Mouse (Mus musculus) heart, embryonic 15.5 days (tissue): ENCODE results near the gene Nlrp6. TPM values are rescaled to one million over a fixed set of nuclear protein-coding genes. Genes with fewer than 3 reads are reported as not detected.
A peak's percentile ranks its signal among the peaks of the same experiment; 100 is the strongest.

Experiments used
- ATAC-seq: fragments of 200-750 bp; cut with Nextera tagmentation; replicated peaks from 2 replicates; pipeline ENCODE4 v1.8.0; 2017; ENCODE audit warnings: low read depth, moderate TSS enrichment; ENCODE audit not compliant: insufficient number of reproducible peaks, insufficient read depth, low FRiP score
- H3K27ac ChIP-seq: fragments of 300-500 bp; sonication (generic); 2 replicates; pipeline ENCODE4 v1.5.1; 2015; ENCODE audit warnings: mild to moderate bottlenecking, inconsistent platforms
- H3K27me3 ChIP-seq: fragments of 300-500 bp; sonication (generic); 2 replicates; pipeline ENCODE4 v1.6.1; 2015; ENCODE audit warnings: inconsistent platforms
- H3K36me3 ChIP-seq: fragments of 300-500 bp; sonication (generic); 2 replicates; pipeline ENCODE4 v1.6.1; 2015; ENCODE audit warnings: mild to moderate bottlenecking, inconsistent platforms
- H3K4me1 ChIP-seq: fragments of 300-500 bp; sonication (generic); replicated peaks from 2 replicates; pipeline ENCODE4 v1.6.1; 2015; ENCODE audit warnings: inconsistent platforms
- H3K4me2 ChIP-seq: fragments of 300-500 bp; sonication (generic); 2 replicates; pipeline ENCODE4 v1.6.1; 2015; ENCODE audit warnings: inconsistent platforms, mild to moderate bottlenecking, moderate library complexity
- H3K4me3 ChIP-seq: fragments of 300-500 bp; sonication (generic); 2 replicates; pipeline ENCODE4 v1.5.1; 2015; ENCODE audit warnings: mild to moderate bottlenecking, inconsistent platforms
- H3K9ac ChIP-seq: fragments of 300-500 bp; sonication (generic); 2 replicates; pipeline ENCODE4 v1.6.1; 2015; ENCODE audit warnings: mild to moderate bottlenecking, inconsistent platforms
- H3K9me3 ChIP-seq: fragments of 300-500 bp; sonication (generic); replicated peaks from 2 replicates; pipeline ENCODE4 v1.6.1; 2016; ENCODE audit warnings: inconsistent platforms
- WGBS: fragments of 180-500 bp; shearing (Covaris S2); methylation state at CpG from one replicate; pipeline ENCODE4 v1.1.7; 2015; ENCODE audit warnings: mixed read lengths; 5-methylcytosine and 5-hydroxymethylcytosine counted together
- polyA plus RNA-seq: library from polyadenylated mRNA; unstranded; fragments of >200 nt; fragmentation: Nextera tagmentation; extraction: Ambion mirVana; gene quantifications from 2 replicates; pipeline ENCODE4 v1.2.1, GENCODE M21; 2015

The Nlrp6 gene
- polyA plus RNA-seq, 1 experiment from 2014 or later: 0.24 TPM

DNA sequence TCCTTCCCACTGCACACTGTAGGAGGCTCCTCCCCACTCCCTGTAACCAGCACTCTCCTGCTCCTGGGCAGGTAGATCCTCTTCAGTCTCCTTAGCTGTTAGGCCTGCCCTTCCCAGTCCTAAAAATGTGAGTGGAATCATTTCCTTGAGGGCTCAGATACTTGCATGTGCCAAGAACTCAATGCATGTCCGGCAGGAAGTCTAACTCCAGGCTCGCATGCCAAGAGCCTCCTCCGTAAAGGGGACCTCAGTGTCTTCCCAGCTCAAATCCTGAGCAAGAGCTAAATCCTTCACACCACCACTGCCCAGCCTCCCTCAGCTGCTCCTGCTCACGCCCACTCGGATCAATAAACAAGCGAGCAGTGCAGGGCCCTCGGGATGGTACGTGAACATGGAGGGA, 30.3 kb downstream of the Nlrp6 start:
- Histone ChIP-seq H3K36me3 (peaks cover 6% of the 10 kb centered on the region; the same call in 1 of the 2 replicates), H3K27me3 (no peaks in the 10 kb centered on the region), H3K9me3 (no peaks in the 10 kb centered on the region), H3K27ac (peak overlapping the region; percentile 71), H3K4me2 (peak overlapping the region; percentile 26; the same call in 1 of the 2 replicates), H3K4me1 (peaks cover 71% of the 10 kb centered on the region), H3K9ac (no peak overlapping the region), H3K4me3 (no peak overlapping the region)
- 47% methylated on average over 8 of the region's 8 CpGs for WGBS
- ATAC-seq: no peak

DNA sequence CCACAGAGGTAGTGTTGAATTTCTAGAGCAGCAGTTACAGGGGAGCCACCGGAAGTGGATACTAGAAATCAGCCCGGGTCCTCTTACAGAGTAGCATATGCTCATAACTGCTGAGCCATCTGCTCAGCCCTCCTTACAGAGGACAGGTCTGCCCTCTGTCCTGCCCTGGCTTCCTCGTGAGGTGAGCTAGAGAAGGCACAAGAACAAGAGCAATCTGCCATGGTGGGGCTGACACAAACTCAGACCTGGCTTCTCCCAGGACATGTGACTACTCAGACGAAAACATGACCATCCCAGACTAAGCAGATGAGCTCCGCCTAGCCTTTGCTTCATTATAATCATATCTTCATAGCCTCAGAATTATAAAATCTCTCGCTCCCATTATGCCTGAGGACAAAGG, 31.1 kb downstream of the Nlrp6 start:
- H3K9ac ChIP-seq: no peak overlapping the region
- WGBS: 63% methylated on average over 6 of the region's 6 CpGs
- no peaks in the 10 kb centered on the region for H3K9me3 ChIP-seq
- H3K4me3 ChIP-seq: no peak overlapping the region
- no peak for ATAC-seq
- H3K36me3 ChIP-seq: no peaks in the 10 kb centered on the region; the same call in 1 of the 2 replicates
- H3K27ac ChIP-seq: peak overlapping the region; percentile 71; the same call in 1 of the 2 replicates
- peaks cover 72% of the 10 kb centered on the region for H3K4me1 ChIP-seq
- H3K27me3 ChIP-seq: no peaks in the 10 kb centered on the region
- H3K4me2 ChIP-seq: no peak overlapping the region

DNA sequence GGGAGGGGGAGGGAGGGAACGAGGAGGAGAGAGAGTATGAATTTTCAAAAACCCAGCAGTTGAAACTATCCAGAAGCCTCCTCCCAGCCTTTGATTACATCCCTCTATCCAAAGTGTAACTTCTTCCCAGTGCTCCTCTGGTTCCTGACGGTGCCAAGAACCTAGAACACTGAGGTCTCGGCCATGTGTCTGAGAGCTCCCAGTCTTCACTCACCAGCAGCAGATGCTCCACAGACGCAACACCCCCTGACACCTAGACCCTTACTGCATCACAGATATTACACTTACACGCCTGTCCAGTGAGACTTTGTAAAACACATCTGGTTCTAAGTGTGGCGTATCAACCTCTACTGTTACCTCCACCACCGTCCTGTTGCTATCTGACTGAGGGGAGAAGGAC, 31.7 kb downstream of the Nlrp6 start:
- no peaks in the 10 kb centered on the region; the same call in 1 of the 2 replicates for H3K36me3 ChIP-seq
- H3K4me1 ChIP-seq: peaks cover 68% of the 10 kb centered on the region
- no peaks in the 10 kb centered on the region for H3K9me3 ChIP-seq
- no peak overlapping the region for H3K27ac ChIP-seq
- 0 out of 2 replicates have a peak overlapping the region, but pooled peaks have one; percentile 66 for H3K4me2 ChIP-seq
- ATAC-seq: no peak
- no peaks in the 10 kb centered on the region for H3K27me3 ChIP-seq
- no peak overlapping the region for H3K4me3 ChIP-seq
- 58% methylated on average over 7 of the region's 7 CpGs for WGBS
- H3K9ac ChIP-seq: no peak overlapping the region

DNA sequence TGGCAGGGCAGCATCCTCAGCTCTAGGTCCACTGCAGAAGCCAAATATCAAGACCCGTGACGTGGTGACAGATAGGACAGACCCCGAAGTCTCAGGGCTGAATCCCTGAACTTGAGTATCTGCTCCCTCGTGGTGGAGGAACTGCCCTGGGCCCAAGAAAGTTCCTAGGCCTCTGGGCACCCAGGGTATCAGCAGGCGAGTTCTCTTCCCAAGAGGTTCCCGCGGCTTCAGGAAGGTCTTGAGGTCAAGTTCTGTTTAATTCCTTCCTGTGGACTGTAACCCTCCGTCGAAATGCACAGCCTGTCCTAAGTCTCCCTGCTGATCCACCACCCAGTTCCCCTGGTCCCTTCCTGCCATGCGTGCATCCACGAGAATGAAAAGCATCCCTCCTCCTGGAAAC, 32.4 kb downstream of the Nlrp6 start:
- no peak overlapping the region for H3K9ac ChIP-seq
- peak overlapping the region; percentile 8; the same call in 1 of the 2 replicates for H3K4me3 ChIP-seq
- H3K4me2 ChIP-seq: peak overlapping the region; percentile 66
- no peak overlapping the region for H3K27ac ChIP-seq
- no peaks in the 10 kb centered on the region for H3K9me3 ChIP-seq
- H3K27me3 ChIP-seq: peaks cover 3% of the 10 kb centered on the region
- peaks cover 61% of the 10 kb centered on the region for H3K4me1 ChIP-seq
- no peaks in the 10 kb centered on the region; the same call in 1 of the 2 replicates for H3K36me3 ChIP-seq
- WGBS: 71% methylated on average over 11 of the region's 11 CpGs
- ATAC-seq: no peak

DNA sequence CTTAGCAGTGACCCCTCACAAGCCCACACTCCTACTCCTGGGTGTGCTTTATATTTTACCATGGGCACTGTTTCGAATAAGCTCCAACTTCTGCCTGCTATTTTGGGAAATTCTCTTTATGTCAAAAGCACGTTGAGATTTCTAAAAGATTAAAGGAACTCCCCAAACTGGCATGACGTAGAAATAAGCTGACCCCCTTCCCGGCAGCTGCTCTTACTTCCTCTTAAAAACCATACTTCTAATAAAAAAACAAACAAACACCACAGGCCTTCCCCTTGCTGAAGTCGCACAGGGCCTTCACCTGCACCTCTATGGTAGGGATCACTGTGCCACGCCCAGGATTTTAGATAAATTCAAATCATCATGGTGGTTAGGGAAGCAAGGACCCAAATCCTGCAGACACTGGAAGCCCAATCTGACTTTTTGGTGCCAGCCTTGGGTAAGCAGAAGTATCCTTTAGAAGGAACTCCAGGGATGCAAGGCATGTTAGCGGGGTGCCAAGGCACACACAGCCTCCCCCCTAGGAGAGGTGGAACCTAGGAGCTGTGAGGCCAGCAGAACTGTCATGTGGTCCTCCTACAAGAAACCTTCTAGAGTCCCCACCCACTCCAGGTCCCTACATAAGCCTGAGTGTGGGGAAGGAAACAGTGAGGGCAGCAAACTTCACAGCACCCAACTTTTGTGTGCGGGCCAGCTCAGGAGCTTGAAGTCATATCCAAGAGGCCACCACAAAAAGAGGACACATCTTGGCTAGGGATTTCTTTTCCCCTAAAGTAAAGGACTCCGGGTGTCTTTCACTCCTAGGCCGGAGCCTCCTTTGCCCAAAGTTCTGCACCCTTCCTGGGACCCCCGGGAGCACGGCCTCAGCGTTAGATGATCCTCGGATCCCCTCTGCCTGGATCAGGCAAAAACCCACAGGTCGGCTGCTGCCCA, 33.4 kb downstream of the Nlrp6 start:
- Histone ChIP-seq H3K27ac (peak overlapping the region; percentile 90; the same call in 1 of the 2 replicates), H3K36me3 (no peaks in the 10 kb centered on the region; the same call in 1 of the 2 replicates), H3K4me1 (peaks cover 59% of the 10 kb centered on the region), H3K4me3 (peak overlapping the region; percentile 58), H3K4me2 (peak overlapping the region; percentile 66), H3K9me3 (no peaks in the 10 kb centered on the region), H3K9ac (peak overlapping the region; percentile 57), H3K27me3 (peaks cover 7% of the 10 kb centered on the region)
- no peak for ATAC-seq
- WGBS: 51% methylated on average over 15 of the region's 15 CpGs

DNA sequence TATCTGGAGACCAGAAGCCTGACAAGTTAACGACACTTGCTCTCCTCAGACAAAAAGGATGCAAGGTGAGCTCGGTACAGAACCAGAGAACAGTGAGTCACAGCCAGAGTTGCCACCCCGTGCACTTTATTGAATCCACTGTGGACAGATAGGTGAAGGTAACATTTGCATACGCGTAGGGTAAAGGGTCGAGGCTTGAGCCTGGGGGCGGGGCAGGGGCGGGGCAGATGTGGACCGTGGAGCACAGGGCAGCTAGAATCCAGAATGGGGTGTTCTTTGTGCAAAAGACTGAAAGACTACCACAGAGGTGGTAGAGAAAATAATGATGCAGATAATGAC, 34.0 kb downstream of the Nlrp6 start:
- WGBS: 5% methylated on average over 9 of the region's 9 CpGs
- peak overlapping the region; percentile 66 for H3K4me2 ChIP-seq
- no peaks in the 10 kb centered on the region for H3K9me3 ChIP-seq
- H3K27ac ChIP-seq: peak overlapping the region; percentile 90
- no peak for ATAC-seq
- H3K4me1 ChIP-seq: peaks cover 59% of the 10 kb centered on the region
- peaks cover 7% of the 10 kb centered on the region for H3K27me3 ChIP-seq
- no peaks in the 10 kb centered on the region for H3K36me3 ChIP-seq
- H3K4me3 ChIP-seq: peak overlapping the region; percentile 58
- H3K9ac ChIP-seq: peak overlapping the region; percentile 57

DNA sequence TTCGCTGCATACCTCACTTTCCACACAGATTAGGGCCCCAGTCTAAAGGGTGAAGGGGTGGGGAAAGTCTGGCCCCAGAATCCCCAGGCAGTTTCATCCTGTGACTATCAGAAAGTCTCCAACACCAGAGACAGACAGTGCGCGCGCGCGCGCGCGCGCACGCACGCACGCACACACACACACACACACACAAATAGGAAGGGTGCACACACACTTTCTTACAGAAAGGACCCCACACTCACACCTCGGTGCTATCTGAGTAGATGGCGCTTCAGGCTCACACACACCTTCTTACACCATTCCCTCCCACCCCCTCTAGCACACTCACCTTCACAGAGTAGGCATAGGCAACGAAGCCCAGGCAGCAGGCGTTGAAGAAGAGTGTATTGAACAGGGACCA, 34.6 kb downstream of the Nlrp6 start:
- 0 out of 2 replicates have a peak, but pooled peaks have one; percentile 15 for ATAC-seq
- H3K9ac ChIP-seq: peak overlapping the region; percentile 57
- H3K4me2 ChIP-seq: peak overlapping the region; percentile 66
- H3K27ac ChIP-seq: peak overlapping the region; percentile 90
- peaks cover 52% of the 10 kb centered on the region for H3K4me1 ChIP-seq
- H3K4me3 ChIP-seq: peak overlapping the region; percentile 58
- no peaks in the 10 kb centered on the region for H3K9me3 ChIP-seq
- peaks cover 7% of the 10 kb centered on the region for H3K27me3 ChIP-seq
- no peaks in the 10 kb centered on the region for H3K36me3 ChIP-seq
- 3% methylated on average over 17 of the region's 17 CpGs for WGBS

DNA sequence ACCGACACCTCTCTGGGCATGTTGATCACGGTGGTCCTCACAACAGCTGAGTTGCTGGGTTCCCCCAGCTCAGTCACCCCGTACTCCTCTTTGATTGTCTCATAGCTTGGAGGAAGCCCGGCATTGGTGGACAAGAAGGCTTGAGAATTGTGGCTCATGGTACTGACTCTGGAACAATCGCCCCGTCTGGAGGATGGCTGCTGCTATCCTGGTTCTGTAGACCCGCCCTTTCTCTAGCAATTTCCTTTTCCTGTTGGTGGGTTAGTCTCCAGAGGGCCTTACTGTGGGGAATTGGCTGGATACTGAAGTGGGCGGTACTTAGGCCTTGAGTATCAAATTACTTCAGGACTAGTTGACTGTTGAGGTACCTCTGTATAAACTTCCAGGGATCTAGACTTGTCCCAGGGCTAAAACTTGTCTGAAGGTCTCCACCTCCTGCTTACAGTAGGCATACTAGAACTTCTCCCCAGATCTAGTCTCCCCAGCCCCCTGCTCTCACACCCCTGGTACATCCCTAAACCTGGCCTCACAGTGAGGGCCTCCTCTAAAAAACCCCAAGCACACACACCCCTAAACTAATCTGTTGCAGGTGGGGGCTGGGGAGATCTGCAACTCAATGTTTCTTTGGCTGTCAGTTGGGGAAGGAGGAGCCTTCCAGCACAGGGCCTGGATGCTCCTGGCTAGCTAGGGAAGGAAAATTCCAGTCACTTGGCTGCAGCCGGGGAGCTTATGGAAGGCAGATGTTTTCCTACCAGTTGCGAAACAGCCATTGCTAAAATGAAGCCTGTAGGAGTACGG, 35.3 kb downstream of the Nlrp6 start, which contains the start of the genes Gm45717 and Ifitm2:
Gene Gm45717, minus strand, starts transcription at position 180 of the 798 bp plus-strand sequence.
Gene Ifitm2, minus strand, starts transcription at position 230 of the 798 bp plus-strand sequence.
- Histone ChIP-seq H3K9me3 (no peaks in the 10 kb centered on the region), H3K4me3 (peak within 1 kb of the TSS; percentile 58), H3K4me1 (peaks cover 46% of the 10 kb centered on the region), H3K9ac (peak within 1 kb of the TSS; percentile 57), H3K36me3 (no peaks in the 10 kb centered on the region), H3K4me2 (peak within 1 kb of the TSS; percentile 66), H3K27me3 (peaks cover 7% of the 10 kb centered on the region), H3K27ac (peak within 1 kb of the TSS; percentile 90)
- peak; percentile 86 for ATAC-seq
- WGBS: 8% methylated on average over 11 of the region's 11 CpGs

DNA sequence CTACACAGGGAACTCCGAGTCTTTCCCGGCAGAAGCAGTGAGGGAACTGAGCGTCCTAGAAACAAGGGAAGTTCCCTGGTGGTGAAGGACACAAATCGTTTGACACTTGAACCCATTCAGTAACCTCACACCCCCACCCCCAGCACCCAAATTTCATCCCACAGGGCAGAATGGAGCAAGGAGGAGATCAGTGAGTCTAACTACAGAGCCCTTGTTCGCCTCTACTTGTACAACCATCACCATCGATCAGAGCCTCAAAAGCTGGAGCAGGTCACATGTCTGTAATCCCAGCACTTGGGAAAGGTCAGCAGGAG, 35.8 kb downstream of the Nlrp6 start:
- 43% methylated on average over 6 of the region's 6 CpGs for WGBS

DNA sequence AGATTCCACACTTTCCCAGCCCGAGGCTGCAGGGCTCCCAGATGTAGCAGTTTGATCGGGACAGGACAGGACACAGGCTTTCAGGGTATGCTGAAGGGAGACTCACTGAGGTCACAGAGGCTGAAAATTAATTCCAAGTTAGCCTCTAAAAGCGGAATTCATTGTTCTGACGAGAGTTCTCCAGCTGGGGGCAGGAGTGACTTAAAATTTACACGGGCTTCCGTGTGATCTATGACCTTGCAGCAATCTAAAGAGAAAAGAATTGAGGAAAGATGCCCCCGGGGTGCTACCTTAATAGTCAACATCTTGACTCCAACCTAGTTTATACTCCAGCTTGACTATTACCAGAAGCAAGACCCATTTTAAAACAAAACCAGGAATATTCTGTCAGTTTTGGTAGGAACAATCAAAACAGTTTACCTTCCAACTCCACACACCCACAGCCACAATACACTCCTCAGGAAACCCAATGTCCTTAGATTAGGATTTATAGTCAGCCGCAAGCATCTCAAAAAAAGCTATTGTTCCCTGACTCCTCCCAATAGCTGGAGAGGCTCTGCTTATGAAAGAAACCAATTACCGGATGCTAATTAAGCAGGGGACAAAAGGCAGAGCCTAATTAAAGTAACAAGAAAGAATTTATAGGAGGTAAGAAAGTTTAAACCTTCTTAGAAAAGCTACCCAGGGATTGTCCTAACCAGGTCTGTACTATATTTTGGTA, 38.6 kb downstream of the Nlrp6 start:
- Histone ChIP-seq H3K27me3 (peaks cover 7% of the 10 kb centered on the region), H3K4me2 (no peak overlapping the region), H3K36me3 (no peaks in the 10 kb centered on the region), H3K27ac (no peak overlapping the region), H3K9me3 (no peaks in the 10 kb centered on the region), H3K4me1 (peaks cover 22% of the 10 kb centered on the region), H3K9ac (no peak overlapping the region), H3K4me3 (no peak overlapping the region)
- 14% methylated on average over 9 of the region's 9 CpGs for WGBS
- ATAC-seq: no peak

More for the DNA sequence above, 35.8 kb downstream of the Nlrp6 start:
- Histone ChIP-seq H3K36me3 (no peaks in the 10 kb centered on the region), H3K4me1 (peaks cover 41% of the 10 kb centered on the region), H3K27ac (peak overlapping the region; percentile 90), H3K4me3 (no peak overlapping the region), H3K9me3 (no peaks in the 10 kb centered on the region), H3K9ac (no peak overlapping the region), H3K4me2 (peak overlapping the region; percentile 66), H3K27me3 (peaks cover 7% of the 10 kb centered on the region)
- no peak for ATAC-seq
